Mouse (Mus musculus) brown adipose tissue, adult 24 weeks (tissue): Measurements from ENCODE around the gene Dffa. TPM values are rescaled to one million over a fixed set of nuclear protein-coding genes. Genes with fewer than 3 reads are reported as not detected.

Source experiments
- H3K27ac ChIP-seq: fragments of 200-500 bp; replicated peaks from 2 replicates; pipeline ENCODE4 v1.5.1; 2012; ENCODE audit warnings: low read depth, mild to moderate bottlenecking, low read length
- H3K4me1 ChIP-seq: fragments of 200-500 bp; 2 replicates; pipeline ENCODE4 v1.6.1; 2012; ENCODE audit warnings: low read length, mixed read lengths; ENCODE audit not compliant: control insufficient read depth, insufficient read depth, insufficient read length
- H3K4me3 ChIP-seq: fragments of 200-500 bp; 2 replicates; pipeline ENCODE4 v1.5.1; 2012; ENCODE audit warnings: low read depth, mild to moderate bottlenecking, low read length, moderate library complexity; ENCODE audit not compliant: insufficient read depth
- polyA plus RNA-seq: library from polyadenylated mRNA; stranded (reverse); fragments of >200 nt; gene quantifications from 2 replicates; pipeline ENCODE4 v1.2.4, GENCODE M21; 2012; ENCODE audit not compliant: missing spikeins, insufficient read depth, insufficient read length

Dffa gene
- polyA plus RNA-seq, 1 experiment = 11.3 TPM

DNA sequence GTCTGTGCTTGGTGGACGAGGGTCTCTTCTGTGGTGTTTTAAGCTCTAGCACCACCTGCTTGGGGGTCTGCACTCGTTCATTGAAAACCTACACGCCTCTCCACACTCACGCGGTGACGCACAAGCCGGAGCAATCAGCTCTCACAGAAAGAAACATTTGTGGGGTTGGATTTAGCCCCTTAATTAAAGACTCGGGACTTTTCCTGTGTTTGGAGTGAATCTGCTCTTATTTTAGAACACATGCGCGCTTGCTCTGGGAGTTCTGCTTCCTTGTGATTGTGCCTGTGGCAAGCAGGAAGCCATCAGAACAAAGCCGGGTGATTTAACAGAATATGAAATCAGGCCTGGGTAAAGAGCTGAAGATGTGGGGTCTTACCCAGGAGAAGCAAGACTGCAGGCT is 22.7 kb downstream of the Dffa start, which contains the start of gene Cort:
TSS of gene Cort (minus strand) at position 101 of the 400 bp plus-strand sequence.
- Histone ChIP-seq H3K4me3 (no peak within 1 kb of the TSS), H3K27ac (no peak within 1 kb of the TSS), H3K4me1 (no peaks in the 10 kb centered on the region)

DNA sequence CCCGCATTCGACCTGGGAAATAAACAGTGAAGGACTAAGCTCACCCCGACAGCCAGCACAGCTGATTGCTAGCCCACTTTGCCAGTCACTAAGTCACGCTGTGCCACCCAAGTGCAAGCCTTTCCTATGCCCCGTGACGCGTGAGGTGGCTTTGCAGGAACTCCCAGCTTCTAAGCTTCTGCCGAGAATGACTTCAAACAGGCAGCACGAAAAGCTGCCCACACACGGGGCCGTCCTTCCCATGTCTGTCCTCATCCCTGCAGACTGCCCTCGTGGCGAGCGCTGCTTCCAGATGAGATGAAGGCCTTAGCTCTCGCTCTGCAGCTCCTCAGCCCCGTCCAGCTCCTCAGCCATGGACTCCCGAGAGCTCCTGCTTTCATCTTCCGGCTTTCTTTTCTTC is 24.5 kb downstream of the Dffa start:
- H3K4me3 ChIP-seq = no peak overlapping the region
- H3K4me1 ChIP-seq = no peaks in the 10 kb centered on the region
- no peak overlapping the region for H3K27ac ChIP-seq

GRCm38 (mm10) chr4:149131021-149131752 is 27.2 kb downstream of the Dffa start:
- no peak overlapping the region for H3K27ac ChIP-seq
- H3K4me1 ChIP-seq = no peaks in the 10 kb centered on the region
- H3K4me3 ChIP-seq = no peak overlapping the region

DNA sequence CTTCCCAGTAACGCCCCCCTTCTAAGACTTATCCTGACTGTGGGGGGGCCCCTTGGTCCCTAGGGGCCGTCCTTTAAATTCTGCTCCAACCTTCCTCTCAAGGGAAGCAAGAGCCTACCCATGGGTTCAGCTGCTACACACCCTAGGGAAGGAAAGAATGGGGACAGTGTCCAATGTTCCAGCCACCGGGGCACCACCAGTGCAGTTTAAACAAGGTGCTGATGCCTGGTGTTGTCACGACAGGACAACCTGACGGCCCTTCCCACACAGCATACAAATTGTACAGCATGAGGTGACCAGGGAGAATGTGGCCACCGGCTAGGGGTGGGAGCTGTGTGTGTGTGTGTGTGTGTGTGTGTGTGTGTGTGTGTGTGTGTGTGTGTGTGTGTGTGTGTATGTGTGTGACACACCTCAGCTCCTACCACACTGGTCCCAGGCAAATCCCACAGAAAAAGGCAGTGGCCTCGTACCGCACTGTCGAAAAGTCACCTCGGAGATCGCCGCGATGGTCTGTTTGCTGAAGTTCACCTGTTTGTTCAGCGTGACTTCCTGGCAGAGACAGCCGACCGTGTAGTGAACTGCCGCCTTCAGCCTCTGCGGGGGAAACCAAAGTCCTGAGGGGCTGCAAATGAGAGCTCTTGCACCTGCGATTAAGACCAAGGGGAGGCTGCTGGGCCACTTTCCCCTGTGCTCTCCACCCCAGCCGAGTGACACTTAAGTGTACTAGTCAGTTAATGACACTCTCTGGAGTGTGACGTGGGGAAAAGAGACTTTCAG is 28.0 kb downstream of the Dffa start:
- Histone ChIP-seq H3K4me3 (no peak overlapping the region), H3K4me1 (no peaks in the 10 kb centered on the region), H3K27ac (no peak overlapping the region)

DNA sequence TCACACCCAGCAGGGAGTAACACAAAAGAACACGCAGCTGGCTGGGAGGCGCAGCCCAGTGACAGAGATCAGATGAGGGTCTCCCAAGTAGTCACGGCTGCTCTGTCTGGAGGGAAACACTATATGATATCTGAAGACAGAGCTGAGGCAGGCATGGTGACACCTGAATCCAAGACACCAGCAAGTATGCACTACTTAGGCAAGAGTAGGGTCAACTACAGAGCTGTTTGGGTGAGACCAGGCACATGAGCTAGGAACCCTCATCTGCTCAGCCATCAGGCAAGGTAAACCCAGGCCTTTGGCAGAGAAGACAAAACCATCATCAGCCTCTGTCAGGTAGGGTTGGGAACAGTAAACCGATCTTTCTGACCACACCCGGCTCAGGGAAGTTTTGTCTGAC is 29.4 kb downstream of the Dffa start:
- Histone ChIP-seq H3K4me3 (no peak overlapping the region), H3K4me1 (no peaks in the 10 kb centered on the region)

DNA sequence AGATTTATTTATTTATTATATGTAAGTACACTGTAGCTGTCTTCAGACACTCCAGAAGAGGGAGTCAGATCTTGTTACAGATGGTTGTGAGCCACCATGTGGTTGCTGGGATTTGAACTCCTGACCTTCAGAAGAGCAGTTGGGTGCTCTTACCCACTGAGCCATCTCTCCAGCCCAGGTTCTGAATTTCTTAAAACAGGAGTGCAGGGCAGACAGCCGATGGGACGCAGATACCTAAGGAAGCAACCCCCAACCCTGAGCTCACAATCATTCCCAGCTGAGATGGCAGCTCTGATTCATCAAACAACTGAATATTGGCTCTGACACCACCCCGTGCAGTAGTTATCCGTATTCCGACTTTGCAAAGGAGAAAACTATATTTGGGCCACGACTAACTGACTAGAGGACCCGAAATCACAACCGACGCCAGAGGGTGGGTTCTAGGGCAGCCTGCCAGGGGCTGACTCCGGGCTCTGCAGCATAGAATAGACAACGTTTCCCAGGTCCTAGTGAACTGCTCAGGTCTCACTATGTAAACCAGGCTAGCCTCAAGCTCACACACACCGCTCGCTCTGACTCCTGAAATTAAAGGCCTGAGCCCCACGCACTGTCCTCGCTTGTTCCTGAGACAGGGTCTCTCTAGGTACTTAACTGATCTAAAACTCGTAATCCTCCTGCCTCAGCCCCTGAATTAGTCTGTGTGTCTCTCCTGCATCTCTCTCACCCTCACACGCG is 32.3 kb downstream of the Dffa start:
- Histone ChIP-seq H3K4me1 (no peaks in the 10 kb centered on the region), H3K4me3 (peak overlapping the region; percentile 90; the same call in 1 of the 2 replicates), H3K27ac (no peak overlapping the region)

More for the DNA sequence above, 29.4 kb downstream of the Dffa start:
- H3K27ac ChIP-seq = no peak overlapping the region

GRCm38 (mm10) chr4:149136982-149137770 is 33.2 kb downstream of the Dffa start, which contains the start of gene Cenps:
TSS of gene Cenps (minus strand) at chr4:149137629.
- Histone ChIP-seq H3K27ac (no peak within 1 kb of the TSS), H3K4me3 (peak within 1 kb of the TSS; percentile 90), H3K4me1 (no peaks in the 10 kb centered on the region)

DNA sequence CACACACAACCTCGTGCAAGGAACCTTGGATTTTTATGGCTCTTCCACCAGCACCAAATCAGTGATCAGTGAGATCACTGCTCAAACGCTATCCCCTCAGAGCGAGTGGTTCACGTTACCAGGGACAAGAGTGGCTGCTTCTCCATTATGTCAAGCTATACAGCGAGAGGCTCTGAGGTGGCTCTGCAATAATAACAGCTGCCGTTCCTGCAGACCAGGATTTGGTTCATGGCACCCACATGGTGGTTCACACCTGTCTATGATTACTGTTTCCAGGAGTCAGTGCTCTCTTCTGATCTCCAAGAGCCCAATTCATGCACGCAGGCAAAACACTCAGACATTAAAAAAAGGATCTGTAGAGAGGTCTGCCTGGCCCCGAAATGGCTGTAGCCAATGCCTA is 34.6 kb downstream of the Dffa start:
- Histone ChIP-seq H3K4me3 (no peak overlapping the region), H3K4me1 (no peaks in the 10 kb centered on the region), H3K27ac (no peak overlapping the region)

DNA sequence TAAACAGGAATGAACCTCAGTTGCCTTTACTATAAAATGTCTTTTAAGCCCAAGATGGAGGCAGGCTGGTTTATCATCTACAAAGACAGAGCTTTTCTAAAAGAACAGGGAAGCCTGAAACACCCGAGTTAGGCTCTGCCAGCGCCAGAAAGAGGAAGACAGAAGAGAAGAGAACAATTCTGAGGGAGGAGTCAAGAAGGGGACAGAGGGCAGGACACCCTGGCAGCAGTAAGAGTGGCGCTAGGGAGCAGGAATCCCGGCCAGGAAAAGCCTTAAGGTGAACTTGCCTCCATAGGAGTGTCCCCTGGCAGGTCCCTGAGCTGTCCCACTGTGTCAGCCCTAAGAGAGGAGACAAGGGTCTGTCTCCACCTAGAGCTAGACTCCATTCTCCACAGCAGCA is 39.6 kb downstream of the Dffa start:
- H3K27ac ChIP-seq = no peak overlapping the region
- no peaks in the 10 kb centered on the region for H3K4me1 ChIP-seq
- no peak overlapping the region for H3K4me3 ChIP-seq

DNA sequence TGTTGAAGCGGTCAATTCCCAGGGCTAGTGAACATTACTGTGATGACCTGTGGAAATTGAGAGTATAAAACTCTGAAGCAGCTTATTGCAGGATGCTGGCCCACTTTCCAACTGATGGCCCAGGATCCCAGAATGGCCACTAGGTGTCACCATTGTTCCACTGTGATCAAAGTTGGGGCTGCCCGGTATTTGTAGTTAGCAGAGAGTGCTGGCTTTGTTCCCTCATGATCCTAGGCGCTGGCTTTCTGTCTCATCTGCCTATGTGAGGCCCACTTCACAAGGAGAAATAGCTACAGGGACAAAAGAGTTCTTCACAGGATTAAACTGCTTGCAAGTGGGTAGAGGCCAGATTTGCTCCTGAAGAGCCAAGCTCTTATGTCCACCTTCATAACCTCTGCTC is 40.5 kb downstream of the Dffa start:
- no peak overlapping the region for H3K4me3 ChIP-seq
- no peak overlapping the region for H3K27ac ChIP-seq
- H3K4me1 ChIP-seq = no peaks in the 10 kb centered on the region

DNA sequence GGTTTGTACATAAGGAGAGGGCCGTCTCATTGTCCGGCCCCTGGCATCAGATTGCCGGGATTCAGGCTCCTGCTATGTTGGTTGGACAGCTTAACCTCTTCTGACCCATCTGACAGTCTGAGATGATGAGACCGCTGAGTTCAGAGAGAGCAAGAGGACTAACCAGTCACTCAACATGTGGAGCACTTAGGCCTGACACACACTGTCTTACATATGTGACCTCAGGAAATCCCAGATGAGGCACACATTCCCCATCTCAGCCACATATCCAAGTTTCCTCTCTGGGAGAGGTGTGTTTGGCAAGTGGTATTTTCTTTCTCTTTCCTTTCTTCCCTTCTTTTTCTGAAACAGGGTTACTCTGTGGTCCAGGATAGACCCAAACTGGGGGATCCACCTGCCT is 41.2 kb downstream of the Dffa start:
- H3K4me3 ChIP-seq = no peak overlapping the region
- H3K27ac ChIP-seq = no peak overlapping the region
- peaks cover under 1% of the 10 kb centered on the region; the same call in 1 of the 2 replicates for H3K4me1 ChIP-seq

GRCm38 (mm10) chr4:149147528-149147927 is 43.6 kb downstream of the Dffa start:
- Histone ChIP-seq H3K4me1 (peaks cover 5% of the 10 kb centered on the region; the same call in 1 of the 2 replicates), H3K4me3 (no peak overlapping the region), H3K27ac (no peak overlapping the region)

DNA sequence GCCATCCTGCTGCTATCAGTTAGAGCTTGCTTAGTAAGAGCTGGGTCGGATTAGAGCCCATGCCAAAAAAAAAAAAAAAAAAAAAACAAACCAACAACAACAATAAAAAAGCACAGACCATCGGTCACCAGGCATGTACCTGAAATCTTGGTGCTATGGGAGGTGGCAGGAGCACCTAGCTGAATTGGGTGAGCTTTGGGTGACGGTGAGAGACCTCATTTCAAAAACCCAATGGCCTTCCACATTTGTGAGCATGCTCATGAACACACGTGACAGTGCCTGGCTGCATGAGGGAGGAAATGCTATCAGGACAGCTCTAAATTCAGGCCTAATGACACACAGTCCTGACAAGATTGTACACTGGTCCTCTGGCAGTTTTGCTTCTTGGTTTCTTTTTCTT is 44.1 kb downstream of the Dffa start:
- H3K27ac ChIP-seq = no peak overlapping the region
- no peak overlapping the region for H3K4me3 ChIP-seq
- H3K4me1 ChIP-seq = peaks cover 5% of the 10 kb centered on the region; the same call in 1 of the 2 replicates

- no peak overlapping the region for H3K27ac ChIP-seq
- H3K4me1 ChIP-seq = peaks cover 5% of the 10 kb centered on the region; the same call in 1 of the 2 replicates
- no peak overlapping the region for H3K4me3 ChIP-seq
Measured at GRCm38 (mm10) chr4:149149196-149149595, 45.2 kb downstream of the Dffa start.
